Mouse (Mus musculus): ENCODE data around the gene Ep400. TPM values are rescaled to one million over a fixed set of nuclear protein-coding genes. Genes with fewer than 3 reads are reported as not detected.
"Not testable (repeated sequence)": the region's sequence is repeated elsewhere in the genome, so short reads cannot be mapped to it uniquely, and the experiment has no call there.

Gene Ep400
- total RNA-seq, 2 experiments from 2014 or later = 64.7 to 76.0 TPM

DNA sequence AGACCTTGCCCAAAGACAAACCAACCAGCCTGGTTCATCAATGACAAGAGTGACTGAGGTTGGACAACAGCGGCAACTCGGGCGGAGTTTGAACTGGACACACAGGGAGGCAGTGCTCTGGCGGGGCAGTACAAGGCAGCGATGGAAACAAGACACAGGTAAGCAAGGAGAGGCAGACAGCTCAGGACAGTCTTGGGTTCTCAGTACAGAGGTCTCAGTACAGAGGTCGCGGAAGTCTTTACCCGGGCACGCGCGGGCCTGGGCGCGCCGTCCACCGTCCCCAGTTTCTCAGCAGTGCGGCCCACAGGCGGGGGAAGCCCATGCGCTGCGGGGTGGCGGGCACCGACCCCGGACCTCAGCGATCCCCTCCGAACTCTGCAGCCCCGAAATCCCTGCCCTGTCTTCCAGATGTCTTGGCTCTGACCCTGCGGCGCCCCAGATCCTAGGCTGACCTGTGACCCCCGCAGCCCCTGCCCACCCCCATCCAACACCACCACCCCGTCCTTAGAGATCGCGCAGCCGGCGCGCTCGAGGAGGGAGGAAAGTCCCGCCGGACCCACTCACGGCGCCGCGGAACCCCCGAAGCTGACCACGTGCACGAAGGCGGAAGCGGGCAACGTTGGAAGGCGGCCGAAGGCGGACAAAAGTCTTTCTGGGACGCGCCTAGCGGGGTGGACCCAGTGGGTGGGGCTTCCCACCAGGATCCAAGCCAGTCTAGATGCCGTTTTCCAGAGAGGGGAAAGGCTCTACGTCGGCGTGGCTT is 9.7 kb upstream of the Ep400 start, which contains the start of gene Pus1:
TSS of gene Pus1 (minus strand) at position 662 of the 763 bp plus-strand sequence.
- DNase-seq = peak; percentile 97

DNA sequence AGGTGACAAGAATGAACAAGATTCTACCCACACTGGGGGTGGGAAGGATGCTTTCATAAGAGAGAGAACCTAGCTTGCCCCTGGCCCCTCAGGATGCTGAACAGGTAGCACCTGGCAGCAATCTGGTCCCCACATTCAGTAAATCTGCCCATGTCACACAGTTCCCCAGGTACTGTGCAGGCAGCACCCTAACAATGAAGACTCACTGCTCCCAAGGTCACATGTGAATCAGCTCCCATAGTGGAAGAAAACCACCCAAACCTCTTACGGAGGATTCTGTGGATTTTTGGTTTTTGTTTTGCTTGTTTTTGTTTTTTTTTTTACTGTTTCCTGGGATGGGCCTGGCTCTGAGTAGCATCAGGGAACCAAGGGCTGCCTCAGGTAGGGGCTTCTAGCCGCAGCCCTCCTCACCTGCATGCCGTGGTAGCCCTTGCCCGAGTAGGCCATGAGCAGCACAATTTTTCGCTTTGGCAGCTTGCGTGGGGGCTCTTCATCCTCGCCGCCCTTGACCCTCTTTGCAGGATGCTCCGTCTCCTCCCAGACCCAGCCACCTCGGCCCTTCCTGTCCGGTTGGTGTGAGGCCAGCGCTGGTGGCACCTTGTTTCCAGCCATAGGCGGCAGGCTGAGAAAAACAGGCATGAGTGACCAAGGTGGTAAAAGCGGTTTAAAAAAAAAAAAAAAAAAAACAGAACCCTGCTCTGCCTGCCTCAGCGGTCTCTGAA is 8.9 kb upstream of the Ep400 start:
- peak; percentile 25 for DNase-seq

DNA sequence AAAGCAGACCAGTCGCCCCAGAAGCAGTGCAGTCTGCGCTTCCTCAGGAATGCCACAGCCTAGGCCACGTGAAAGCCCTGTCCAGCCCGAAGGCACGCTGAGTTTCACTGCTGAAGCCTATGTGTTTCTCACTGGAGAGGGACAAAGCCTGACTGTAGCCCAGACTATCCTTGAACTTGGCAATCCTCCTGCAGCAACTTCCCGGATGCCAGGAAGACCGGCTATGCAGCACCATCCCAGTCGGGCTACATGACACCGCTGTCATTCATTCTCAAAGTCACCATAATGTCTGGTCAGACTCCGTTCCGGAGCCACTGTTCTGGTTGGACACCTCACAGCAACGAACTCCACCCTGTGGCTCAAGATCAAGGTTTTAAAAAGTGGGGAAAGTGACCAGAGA is 7.7 kb upstream of the Ep400 start:
- DNase-seq = peak; percentile 1

DNA sequence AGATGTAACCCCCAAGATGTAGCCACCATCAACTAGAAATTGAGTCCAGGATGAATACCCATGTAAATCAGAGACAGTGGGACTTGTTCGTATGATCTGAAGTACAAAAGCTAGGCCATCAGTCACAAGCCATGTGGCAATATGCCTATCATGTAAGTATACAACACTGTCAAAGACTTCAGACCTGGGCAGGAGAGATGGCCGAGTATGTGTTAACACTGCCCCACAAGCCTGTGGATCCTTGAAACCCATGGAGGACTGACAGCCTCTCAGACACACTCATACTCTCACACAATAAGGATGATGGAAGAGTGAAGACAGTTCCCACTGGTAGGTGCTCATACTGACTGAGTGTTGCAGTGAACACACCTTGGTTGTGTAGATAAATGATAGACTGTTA is 5.6 kb upstream of the Ep400 start:
- no peak for DNase-seq

DNA sequence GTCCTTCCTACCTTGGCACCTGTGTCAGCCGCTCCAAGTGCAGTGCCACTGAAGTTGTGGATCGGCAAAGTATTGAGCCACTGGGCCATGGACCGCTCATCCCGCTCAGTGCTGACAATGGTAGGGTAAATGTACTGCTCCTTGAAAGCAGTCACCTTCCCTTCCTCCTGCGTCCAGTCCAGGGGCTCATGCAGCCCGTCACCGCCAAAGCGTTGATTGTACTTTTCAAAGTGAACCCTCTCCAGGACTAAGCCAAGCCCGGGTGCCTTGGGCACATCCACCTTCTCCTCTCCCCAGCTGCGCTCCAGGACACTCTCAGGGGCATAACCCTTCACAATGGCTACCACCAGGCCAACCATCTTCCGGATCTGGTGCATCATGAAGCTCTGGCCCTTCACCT is 4.0 kb upstream of the Ep400 start:
- no peak for DNase-seq

DNA sequence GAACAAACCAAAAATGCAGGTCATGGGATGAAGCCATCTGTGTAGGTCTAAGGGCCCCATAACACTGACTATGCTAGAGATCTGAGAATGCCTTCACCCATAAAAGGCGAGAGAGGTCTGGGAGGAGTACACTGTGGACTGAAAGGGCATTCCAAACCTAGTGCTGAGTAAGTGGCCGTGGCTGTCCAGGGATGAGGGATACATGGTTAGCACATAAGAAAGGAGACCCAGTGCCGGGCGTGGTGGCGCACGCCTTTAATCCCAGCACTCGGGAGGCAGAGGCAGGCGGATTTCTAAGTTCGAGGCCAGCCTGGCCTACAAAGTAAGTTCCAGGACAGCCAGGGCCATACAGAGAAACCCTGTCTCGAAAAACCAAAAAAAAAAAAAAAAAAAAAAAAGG is 2.4 kb upstream of the Ep400 start:
- not testable (repeated sequence) for DNase-seq

DNA sequence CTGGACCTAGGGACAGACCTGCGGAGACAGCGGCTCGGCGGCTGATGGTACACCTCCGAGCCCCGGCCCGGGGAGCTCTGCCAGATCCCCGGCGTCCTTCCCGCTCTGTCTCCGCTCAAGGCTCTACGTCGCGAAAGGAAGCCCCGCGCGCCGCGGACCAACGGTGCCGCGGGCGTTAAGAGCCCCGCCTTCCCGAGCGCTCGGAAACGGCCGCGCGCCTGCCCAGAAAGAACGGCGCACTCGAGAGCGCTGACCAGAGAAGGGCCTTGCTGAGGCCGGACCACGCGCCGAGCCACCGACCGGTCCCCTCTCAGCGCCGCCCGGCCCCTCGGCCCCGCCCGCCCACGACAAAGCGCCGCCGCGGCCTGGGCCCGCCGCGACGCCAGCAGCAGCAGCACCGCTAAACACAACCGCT is 479 bp downstream of the Ep400 start:
- no peak for DNase-seq

DNA sequence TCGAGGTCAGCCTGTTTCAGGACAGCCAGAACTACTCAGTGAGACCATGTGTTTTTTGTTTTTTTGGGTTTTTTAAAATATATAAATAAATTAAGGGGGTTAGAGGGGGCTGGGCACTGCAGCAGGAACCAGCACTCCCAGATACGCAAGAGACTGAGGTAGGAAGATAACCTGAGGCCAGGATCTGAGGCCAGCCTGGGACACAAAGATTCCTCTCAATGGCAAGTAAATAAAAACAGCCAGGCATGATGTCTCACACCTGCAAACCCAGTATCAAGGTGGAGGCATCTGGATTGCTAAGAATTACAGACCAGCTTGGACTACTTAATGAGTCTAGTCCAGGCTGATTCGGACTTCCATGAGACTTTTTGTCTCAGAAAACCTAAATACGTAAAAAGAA is 1.2 kb downstream of the Ep400 start:
- no peak for DNase-seq

DNA sequence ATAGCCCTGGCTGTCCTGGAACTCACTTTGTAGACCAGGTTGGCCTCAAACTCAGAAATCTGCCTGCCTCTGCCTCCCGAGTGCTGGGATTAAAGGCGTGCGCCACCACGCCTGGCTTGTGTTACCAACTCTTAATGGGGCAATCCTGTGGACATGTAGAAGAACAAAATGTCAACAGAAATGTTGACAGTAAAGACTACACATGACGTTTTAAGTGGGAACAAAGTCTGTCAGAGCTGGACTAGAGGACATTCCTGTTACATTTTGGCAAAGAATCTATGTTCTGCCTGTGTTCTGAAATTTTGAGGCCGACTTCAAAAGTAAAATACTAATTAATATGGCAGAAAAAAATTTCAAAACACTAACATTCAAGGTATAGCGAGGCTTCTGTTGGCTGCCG is 6.6 kb downstream of the Ep400 start:
- no peak for DNase-seq

DNA sequence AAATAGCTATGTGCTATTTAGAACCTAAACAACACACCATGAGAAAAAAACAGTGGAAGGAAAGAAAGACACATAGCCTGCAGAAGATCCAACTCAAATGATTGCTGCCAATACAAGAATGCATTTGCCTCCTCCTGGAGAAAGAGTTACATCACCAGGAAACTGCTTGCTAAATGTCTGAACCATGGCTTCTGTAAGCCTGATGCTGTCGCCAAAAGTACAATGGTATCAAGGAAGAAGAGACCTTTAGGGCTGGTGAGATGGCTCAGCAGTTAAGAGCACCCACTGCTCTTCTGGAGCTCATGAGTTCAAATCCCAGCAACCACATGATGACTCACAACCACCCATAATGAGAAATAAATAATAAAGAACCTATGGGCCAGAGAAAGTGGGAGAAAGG is 25.5 kb downstream of the Ep400 start:
- no peak for DNase-seq

DNA sequence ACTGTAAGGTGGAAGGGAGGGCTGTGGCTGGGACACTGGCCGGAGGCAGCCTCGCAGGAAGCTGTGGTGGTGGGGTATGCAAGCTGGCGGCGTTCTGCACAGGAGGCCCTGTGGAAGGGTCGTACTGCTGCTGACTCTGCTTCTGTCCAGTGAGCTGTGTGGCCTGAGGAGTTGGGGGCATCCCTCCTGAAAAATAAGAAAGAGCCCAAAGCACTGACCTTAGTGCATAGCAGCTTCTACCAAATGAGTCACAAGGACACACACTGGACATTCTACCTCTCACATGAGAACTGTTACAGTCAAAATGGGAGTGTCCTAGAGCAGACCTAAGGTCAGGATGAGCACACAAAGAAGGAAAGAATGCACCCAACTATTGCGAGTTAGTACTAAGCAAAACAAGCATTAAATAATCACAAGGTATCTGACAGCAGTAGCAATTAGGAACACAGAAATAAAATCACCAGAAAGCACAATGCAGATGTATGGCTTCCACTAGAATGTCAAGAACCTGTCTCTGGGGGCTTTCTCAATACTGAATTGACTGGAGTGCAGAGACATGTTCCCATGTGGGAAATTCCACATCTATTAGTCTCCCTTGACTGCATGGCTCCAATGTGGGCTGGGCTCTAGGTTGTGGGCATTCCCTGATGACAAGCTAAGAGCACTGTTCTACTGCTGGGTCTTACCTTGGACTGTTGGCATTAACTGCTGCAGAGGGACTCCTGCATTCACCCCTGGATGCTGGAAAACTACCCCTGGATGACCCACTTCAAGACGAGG is 30.8 kb downstream of the Ep400 start:
- DNase-seq = peak; percentile 16

DNA sequence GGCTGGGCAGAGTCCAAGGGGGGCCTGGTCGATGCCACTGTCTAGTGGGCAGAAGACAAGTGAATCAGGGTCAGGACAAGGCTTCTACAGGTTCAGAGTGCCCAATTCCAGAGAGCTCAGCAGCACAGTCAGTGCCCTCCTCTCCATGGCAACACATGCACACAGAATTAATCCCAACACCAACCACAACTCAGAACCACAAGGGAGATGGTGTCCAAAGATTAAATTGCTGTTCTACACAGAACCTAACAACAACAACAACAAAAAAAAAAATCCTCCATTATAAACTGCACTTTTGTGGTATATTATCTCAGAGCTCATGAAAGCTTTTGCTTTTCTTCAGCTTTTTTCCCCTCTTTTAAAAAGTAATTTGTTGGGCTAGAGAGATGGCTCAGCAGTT is 34.9 kb downstream of the Ep400 start:
- no peak for DNase-seq

DNA sequence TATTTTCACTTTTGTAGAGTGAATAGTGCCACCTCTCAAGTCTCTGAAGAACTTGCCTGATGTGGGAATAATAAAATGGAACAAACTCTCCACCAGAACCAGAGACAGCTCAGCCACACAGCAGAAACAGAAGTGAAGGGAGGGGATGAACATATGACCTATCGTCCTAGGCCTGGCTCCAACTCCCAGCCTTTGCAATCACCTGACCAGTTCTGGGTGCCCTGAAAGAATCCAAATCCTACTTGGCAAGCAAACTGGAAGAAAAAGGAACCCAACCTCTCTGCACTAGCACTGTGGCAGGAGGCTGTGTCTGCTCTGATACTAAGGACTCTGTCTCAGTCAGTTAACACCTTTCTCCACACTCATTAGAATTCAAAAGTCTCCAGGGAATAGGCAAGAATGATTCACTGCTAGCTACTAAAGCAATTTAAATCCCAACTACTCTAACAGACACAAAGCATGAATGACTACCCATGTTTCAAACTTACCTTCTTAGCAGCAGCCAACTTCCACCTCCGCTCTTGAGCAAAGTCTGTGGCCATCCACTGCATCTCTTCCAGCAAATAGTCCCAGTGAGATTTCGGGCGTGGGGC is 37.2 kb downstream of the Ep400 start:
- peak; percentile 24 for DNase-seq

DNA sequence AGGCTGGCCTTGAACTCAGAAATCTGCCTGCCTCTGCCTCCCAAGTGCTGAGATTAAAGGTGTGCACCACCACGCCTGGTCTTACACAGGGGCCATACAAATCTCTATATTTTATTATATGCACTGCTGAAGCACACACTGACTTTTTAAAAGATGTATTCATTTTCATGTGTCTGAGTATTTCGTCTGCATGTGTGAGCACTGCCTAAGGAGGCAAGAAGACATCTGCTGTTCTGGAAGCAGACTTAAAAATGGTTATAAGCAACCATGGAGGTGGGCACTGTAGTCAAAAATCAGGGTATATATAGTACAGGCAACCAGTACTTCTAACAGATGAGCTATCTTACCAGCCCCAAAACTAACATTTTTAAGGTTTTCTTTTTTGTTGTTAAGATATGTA is 39.3 kb downstream of the Ep400 start:
- no peak for DNase-seq

DNA sequence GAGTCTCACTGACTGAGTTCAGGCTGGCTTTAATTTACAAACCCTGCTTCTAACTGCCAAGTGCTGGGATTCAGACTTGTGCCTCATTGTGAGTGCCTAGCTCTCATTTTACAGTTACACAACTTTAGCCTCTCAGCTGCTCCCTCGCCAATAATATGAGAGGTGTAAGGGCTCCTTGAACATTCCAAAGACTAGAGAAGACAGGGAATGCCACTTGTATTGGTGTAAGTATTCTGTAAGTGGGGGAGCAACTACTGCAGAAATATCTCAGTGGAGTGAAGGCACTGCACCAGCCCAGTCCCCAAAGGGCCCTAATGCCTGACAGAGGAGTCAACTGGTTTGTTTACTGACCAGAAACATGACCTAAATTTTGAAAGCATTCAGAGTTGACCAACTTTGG is 42.7 kb downstream of the Ep400 start:
- DNase-seq = no peak

DNA sequence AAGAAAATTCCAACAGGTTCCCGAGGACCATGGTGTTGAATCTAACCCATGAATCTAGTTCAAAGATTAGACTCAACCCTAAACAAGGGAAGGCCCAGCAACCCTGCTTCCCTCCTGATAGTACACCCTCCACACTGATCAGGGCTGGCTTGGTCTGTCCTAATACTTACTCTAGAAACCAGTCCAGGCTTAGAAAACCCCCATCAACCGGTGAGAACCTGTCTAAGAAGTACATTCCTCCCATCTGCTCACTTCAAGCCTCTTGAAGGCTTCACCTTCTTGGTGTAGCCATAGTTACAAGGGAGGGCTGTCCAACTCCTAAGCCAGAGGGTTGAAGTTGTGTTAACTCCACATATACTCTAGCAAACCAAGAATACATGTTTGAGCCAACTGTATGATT is 47.0 kb downstream of the Ep400 start:
- DNase-seq = no peak

DNA sequence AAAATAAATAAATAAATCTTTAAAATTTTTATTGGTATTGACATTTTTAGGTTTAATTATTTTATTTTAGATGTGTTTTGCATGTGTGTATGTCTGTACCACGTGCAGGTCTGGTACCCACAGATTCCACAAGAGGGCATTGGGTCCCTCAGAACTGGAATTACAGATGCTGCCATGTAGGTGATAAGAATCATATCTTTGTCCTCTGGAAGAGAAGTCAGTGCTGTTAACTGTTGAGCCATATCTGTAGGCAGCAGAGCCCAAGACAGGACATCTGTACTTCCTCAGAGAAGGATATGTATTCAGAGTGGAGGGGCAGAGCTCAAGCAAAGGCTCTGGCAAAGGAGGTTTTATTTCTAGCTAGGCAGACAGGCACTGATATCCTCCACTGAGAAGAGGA is 49.1 kb downstream of the Ep400 start:
- DNase-seq = not testable (repeated sequence)

DNA sequence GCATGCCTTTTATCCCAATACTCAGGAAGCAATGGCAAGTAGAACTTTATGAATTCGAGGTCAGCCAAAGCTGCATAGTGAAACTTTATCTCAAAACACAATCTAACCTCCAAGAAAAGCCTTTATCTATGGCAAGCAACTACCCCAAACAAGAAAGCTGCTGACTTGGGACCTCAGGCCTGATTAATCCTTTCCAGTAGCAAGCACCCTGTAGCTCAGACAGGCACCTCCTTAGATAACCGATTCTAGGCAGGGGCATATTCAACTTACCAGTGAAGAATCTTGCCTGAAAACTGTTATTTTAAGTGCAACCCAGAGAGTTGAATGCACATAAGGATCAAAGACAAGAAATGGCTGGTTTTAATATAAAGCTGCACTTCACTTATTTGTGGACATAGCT is 59.1 kb downstream of the Ep400 start:
- DNase-seq = no peak

DNA sequence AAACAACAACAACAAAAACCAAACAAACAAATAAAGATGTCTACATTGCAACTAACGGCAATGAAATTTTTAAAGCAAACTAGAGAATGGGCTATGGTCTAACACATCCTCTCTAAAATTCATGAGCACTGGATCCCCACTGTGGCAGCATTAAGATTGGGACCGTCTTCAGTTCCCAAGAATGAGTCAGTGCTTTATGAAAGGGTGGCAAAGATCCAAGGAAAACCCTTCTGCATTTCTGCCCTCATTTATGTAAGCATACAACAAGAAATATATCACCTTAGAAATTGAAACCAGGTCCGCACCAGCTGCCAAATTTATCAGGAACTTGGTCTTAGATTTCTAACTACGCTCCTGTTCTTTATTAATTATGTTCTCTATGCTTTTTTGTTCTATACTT is 61.3 kb downstream of the Ep400 start:
- no peak for DNase-seq

DNA sequence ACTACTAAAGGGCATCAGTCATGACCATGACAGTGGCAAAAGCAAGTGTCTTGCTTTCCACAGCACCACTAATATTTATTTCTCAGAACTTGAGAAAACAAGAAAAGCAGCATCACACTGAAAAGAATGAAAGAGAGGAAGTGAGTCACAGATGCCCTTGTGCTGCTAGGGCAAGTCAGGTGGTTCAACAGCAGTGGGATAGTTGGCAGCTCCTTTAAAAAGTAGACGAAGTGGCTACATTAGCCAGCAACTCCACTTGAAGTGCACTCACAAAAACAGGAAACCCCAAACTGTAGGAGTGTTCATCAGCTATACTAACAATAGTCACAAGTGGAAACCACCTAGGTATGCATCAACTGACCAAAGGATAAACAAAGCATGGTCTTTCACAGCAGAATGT is 66.5 kb downstream of the Ep400 start:
- no peak for DNase-seq

DNA sequence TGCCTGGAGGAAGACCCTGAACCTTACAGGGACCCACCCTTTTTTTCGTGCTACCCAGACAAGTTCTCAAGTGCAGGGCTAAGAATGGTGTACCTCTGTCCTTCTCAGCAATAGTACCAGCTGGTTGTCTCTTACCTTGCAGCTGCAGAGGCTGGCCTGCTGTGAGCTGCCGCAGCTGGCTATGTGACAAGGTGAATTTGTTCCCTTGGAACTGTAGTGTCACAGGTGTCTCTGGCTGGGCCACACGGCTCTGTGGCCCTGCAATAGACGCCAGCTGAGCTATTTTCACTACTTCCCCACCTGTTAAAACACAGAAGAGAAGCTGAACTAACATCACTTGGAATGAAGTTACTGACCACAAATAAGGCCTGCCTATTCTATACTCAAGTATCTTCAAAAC is 71.9 kb downstream of the Ep400 start:
- no peak for DNase-seq

DNA sequence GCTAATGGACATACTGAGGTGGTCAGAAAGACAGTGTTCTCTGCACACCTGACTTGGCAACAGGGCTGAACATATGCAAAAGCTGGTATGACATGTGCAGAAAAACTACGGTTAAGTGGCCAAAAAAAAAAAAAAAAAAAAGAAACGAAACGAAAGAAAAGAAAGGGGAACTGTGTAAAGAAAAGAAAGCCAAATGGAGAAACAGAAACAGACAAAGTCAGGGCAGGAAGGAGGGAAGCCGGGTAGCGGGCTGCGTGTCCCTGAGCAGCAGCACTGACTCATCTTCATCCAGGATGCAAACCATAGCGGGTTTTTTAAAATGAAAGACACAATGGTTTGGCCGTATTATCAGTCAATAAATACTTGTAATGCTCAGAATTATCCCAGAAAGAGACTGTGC is 88.5 kb downstream of the Ep400 start:
- DNase-seq = no peak

Data from adrenal gland, postnatal 10 days (tissue).